Mouse (Mus musculus): ENCODE measurements around the gene Mtfp1.
"Not testable (repeated sequence)": the region's sequence is repeated elsewhere in the genome, so short reads cannot be mapped to it uniquely, and the experiment has no call there.

The Mtfp1 gene

GRCm38 (mm10) chr11:4095171-4096053 is at the start of gene Mtfp1:
Gene Mtfp1, minus strand, starts transcription at chr11:4095445.
- DNase-seq: peak; percentile 64 to 80

GRCm38 (mm10) chr11:4143281-4144062 is 48.2 kb upstream of the Mtfp1 start:
- peak in 1 of 2 experiments; percentile 43 for DNase-seq

- no peak for DNase-seq
Measured at GRCm38 (mm10) chr11:4142352-4142751, 47.1 kb upstream of the Mtfp1 start.

DNA sequence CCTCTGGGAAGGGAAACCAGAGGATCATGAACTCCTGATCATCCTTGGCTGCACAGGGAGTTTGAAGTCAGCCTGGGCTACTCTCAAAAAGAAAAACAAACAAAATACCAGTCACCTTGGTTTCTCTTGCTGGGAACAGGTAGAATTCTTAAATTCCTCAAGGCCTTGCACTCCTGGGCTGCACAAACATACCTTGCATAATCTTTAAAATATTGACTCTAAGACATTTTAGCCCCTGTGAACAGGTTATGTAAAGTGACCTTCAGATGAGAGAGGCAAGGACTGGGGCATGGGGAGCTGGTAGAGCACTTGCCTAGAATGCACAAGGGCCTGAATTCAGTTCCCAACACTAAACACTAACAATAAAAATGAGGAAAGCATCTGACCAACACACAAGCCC is 46.3 kb upstream of the Mtfp1 start:
- DNase-seq: no peak

DNA sequence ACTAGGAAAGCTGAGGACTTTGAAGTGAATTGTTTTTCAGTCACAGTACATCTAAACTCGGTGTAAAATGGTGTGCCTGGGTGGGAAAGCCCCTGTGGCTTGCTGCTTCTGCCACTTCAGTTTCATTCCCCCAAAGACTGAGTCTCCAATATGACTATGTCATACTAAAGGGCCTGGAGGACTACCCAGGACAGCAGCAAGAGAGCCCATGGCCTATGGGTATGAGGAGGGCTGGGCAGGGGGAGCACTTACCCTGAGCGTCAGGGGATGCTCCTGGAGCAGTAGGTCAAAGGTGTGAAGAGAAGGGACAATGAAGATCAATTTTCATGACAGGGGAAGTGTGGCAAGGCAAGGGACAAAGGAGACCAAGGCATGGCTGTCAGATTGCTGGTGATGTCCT is 43.7 kb upstream of the Mtfp1 start:
- DNase-seq: no peak

GRCm38 (mm10) chr11:4134986-4135935 is 40.0 kb upstream of the Mtfp1 start, which contains the start of gene Rnf215:
Gene Rnf215, plus strand, starts transcription at chr11:4135202.
- peak; percentile 95 to 97 for DNase-seq

GRCm38 (mm10) chr11:4134400-4134799 is 39.2 kb upstream of the Mtfp1 start:
- no peak for DNase-seq

DNA sequence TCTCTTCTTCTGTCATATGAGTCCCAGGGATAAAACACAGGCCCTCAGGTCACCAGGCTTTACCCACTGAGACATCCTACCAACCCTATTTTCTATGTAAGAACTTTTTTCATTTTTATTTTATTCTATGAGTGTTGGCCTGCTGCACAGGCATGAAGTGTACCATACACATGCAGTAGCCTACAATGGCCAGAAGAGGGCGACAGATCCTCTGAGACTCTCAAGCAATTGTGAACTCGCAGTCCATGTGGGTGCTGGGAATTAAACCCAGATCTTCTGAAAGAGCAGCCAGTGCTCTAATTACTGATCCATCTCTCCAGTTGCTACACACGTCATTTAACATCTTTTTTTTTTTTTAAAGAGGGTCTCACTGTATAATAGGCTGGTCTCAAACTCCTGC is 38.2 kb upstream of the Mtfp1 start:
- peak in 1 of 2 experiments; percentile 31 for DNase-seq

DNA sequence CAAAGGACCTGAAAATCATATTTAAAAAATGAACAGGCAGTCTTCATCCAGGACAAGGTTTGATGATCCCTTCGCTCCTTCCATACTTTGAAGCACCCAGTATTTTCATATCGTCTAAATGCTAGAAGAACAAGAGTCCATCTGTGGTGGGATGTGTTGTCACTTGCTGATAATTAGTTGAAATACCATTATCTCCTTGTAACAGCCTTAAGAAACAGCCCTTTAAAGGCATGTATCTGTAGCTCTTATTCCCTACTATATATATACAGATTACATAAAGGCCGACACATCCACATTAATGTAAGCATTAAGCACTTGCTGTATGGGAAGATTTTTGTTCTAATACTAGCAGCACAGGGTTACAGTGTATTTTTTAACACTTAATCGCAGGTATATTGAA is 33.2 kb upstream of the Mtfp1 start:
- DNase-seq: not testable (repeated sequence)

- no peak for DNase-seq
Measured at GRCm38 (mm10) chr11:4127059-4127458, 31.8 kb upstream of the Mtfp1 start.

- DNase-seq: peak; percentile 36 to 41
Measured at GRCm38 (mm10) chr11:4123922-4124321, 28.7 kb upstream of the Mtfp1 start.

GRCm38 (mm10) chr11:4122742-4123579 is 27.7 kb upstream of the Mtfp1 start, which contains the start of gene Sec14l2:
Gene Sec14l2, minus strand, starts transcription at chr11:4123415.
- no peak for DNase-seq

- DNase-seq: no peak
Measured at GRCm38 (mm10) chr11:4122226-4122625, 27.0 kb upstream of the Mtfp1 start.

DNA sequence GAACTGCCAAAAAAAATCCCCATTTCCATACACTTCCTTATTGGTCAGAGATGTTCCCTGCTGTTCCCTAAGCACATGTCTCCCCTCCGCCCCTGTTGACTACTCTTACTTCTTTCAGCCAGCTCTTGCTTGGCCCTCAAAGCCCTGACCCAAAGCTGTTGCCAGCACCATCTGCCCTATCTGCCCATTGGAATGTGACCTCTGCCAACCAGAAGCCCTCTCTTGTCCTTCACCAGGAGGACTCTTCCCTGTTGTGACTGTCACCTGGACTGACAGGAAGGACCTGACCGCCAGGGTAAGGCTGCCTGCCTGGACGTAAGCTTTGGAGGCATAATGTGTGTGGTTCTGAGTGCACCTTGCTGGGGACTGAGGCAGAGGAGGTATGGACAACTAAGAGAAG is 26.4 kb upstream of the Mtfp1 start:
- no peak for DNase-seq

GRCm38 (mm10) chr11:4119635-4120034 is 24.4 kb upstream of the Mtfp1 start:
- no peak for DNase-seq

- peak; percentile 84 to 87 for DNase-seq
Measured at GRCm38 (mm10) chr11:4118081-4118921, 23.1 kb upstream of the Mtfp1 start.

DNA sequence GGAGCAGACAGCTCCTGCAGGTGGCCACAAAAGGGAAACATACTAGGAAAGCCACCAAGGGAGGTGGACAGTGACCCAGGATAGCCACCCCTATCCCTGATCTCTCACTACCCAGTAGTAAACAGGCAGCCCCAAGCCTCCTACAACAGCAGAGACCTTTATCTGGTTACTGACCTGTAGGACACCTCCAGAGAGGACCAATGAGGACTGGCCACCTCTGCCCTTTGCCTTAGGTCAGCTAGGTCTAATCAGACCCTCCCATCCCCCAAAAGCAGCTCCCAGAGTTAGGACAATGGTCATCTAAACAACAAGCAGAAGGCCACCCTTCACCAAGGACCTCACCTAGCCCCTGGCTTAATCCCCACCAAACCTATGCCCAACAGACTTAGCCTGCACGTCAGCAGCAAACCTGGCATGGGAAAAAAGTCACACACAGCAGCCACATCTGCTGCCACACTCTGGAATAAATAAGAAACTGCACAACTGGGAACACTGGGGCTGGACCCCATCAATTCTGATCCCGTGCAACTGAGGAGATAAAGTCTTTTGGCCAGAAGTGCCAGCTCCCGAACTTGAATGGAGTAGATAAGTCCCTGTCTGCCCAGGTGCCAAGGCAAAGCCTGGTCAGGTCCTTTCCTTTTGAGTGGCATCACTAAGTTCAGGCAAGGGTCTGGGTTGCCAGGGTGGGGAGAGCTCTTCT is 22.3 kb upstream of the Mtfp1 start:
- no peak for DNase-seq

GRCm38 (mm10) chr11:4116458-4117141 is 21.4 kb upstream of the Mtfp1 start:
- peak in 1 of 2 experiments; percentile 39 for DNase-seq

DNA sequence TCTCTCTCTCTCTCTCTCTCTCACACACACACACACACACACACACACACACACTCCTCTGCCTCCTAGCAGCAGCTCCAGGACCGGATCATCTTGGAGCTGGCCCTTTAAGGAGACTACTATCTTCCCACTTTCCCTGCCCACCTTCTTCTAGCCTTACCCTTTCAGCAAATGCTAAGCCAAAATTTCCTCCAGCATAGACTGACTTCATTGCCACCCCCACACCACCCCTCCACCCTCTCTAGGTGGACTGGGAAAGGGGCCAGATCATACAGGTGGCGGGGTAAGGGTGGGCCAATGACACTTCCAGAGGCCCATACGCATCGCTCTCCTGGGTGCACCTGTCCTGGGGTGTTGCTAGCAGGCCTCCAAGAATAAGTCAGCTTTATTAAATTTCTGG is 20.2 kb upstream of the Mtfp1 start:
- no peak for DNase-seq

Measured in kidney, postnatal 25 days (tissue).